ENCODE assay signal across 16 mouse cellular contexts in the genomic region with DNA sequence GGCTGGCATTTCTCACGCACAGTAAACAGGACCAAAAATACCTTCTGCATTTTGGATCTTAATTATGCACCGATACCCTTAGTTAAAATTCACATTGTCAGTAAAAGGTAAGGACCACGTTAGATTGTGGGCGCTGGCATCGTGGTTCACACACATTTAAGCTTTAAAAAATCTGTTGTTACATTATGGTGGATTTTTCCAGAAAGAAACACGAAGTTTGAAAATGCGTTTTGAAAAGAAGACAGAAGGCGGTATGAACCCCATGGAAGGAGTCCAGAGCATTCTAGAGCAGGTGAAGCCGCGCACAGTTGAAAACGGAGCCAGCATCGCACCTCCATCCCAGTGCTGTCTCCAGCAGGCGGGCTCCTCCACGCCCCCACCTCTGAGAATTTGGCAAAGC.
"Had no signal": no experiment of that assay in that cellular context is flagged by ENCODE, and none has a peak within 500 bp of the region (broad histone marks: within the 10 kb centered on the region; RNA-seq: fewer than 3 reads in every experiment).

No protein-coding gene starts in this region.

- H3K36me3 ChIP-seq: midbrain, embryonic 10.5 days; midbrain, embryonic 12.5 days; neural tube, embryonic 13.5 days; neural tube, embryonic 15.5 days had no signal

- DNase-seq: lung, adult 18-20 months; lung, embryonic 14.5 days; lung, postnatal 4 days; midbrain, embryonic 14.5 days; retina, postnatal 1 day; right cerebral cortex, adult 18-20 months; spleen, adult 18-20 months; thymus, adult 18-20 months; thymus, postnatal 14 days; thymus, postnatal 36 days had no signal

- H3K27me3 ChIP-seq: midbrain, embryonic 12.5 days; neural tube, embryonic 13.5 days; neural tube, embryonic 15.5 days had no signal

- H3K9ac ChIP-seq: lung, embryonic 14.5 days; midbrain, embryonic 12.5 days; neural tube, embryonic 13.5 days; neural tube, embryonic 15.5 days had no signal

- H3K4me1 ChIP-seq: midbrain, embryonic 10.5 days; midbrain, embryonic 12.5 days; neural tube, embryonic 13.5 days had no signal

- H3K4me2 ChIP-seq: lung, embryonic 14.5 days; midbrain, embryonic 12.5 days; neural tube, embryonic 13.5 days; neural tube, embryonic 15.5 days had no signal

- H3K27ac ChIP-seq: midbrain, embryonic 10.5 days; midbrain, embryonic 12.5 days; neural tube, embryonic 13.5 days; neural tube, embryonic 15.5 days had no signal

- H3K4me3 ChIP-seq: midbrain, embryonic 10.5 days; midbrain, embryonic 12.5 days; myocyte; neural tube, embryonic 13.5 days; neural tube, embryonic 15.5 days had no signal

- ATAC-seq: midbrain, embryonic 16.5 days had no signal

- H3K9me3 ChIP-seq: midbrain, embryonic 10.5 days; midbrain, embryonic 12.5 days; neural tube, embryonic 13.5 days; neural tube, embryonic 15.5 days had no signal
